In genomic region chr11:116250898-116251297, GRCm38 (mm10) we compare ENCODE assay signal across 18 mouse cellular contexts. TPM values are rescaled to one million over a fixed set of nuclear protein-coding genes. Genes with fewer than 3 reads are reported as not detected.
"Had no signal": no experiment of that assay in that cellular context is flagged by ENCODE, and none has a peak within 500 bp of the region (broad histone marks: within the 10 kb centered on the region; RNA-seq: fewer than 3 reads in every experiment).

No protein-coding gene starts in this region.

- DNase-seq: lung, adult 18-20 months; lung, embryonic 14.5 days; lung, postnatal 10 days; lung, postnatal 4 days; midbrain, embryonic 14.5 days; right cerebral cortex, postnatal 14 days; thymus, adult 18-20 months; thymus, postnatal 14 days; thymus, postnatal 36 days had no signal

- H3K27me3 ChIP-seq: midbrain, embryonic 12.5 days; neural tube, embryonic 12.5 days; stomach, embryonic 15.5 days had no signal

- H3K4me2 ChIP-seq: lung, embryonic 14.5 days; midbrain, embryonic 12.5 days; neural tube, embryonic 12.5 days; stomach, embryonic 15.5 days had no signal

- H3K9ac ChIP-seq: lung, embryonic 14.5 days; midbrain, embryonic 12.5 days; neural tube, embryonic 12.5 days; stomach, embryonic 15.5 days had no signal

- H3K4me3 ChIP-seq: midbrain, embryonic 10.5 days; midbrain, embryonic 12.5 days; neural tube, embryonic 12.5 days; stomach, embryonic 15.5 days had no signal

- H3K27ac ChIP-seq: midbrain, embryonic 10.5 days; midbrain, embryonic 12.5 days; neural tube, embryonic 12.5 days; stomach, embryonic 15.5 days had no signal

- ATAC-seq: midbrain, embryonic 16.5 days had no signal

- H3K9me3 ChIP-seq: midbrain, embryonic 10.5 days; midbrain, embryonic 12.5 days; neural tube, embryonic 12.5 days; stomach, embryonic 15.5 days had no signal

- H3K4me1 ChIP-seq: midbrain, embryonic 10.5 days; midbrain, embryonic 12.5 days; neural tube, embryonic 12.5 days; stomach, embryonic 15.5 days had no signal

RNA-seq across cellular contexts. Expression of gene Galr2, which starts 29.8 kb away (rescaled TPM):
- total RNA-seq: megakaryocyte-erythroid progenitor cell, adult 5-6 weeks; neutrophil, adult 5-6 weeks had no signal
- polyA plus RNA-seq: liver, embryonic 16.5 days; lung, embryonic 14.5 days; spleen, adult 2 months had no signal
